Mouse (Mus musculus): ENCODE measurements around the gene Clcn6.

The Clcn6 gene

GRCm38 (mm10) chr4:148040029-148040830 is 1.6 kb upstream of the Clcn6 start:
- in situ Hi-C loops (cut with MboI, MseI) = no loop called here

GRCm38 (mm10) chr4:148039254-148040028 is 820 bp upstream of the Clcn6 start:
- in situ Hi-C loops (cut with MboI, MseI) = no loop called here

- in situ Hi-C loops (cut with MboI, MseI) = no loop called here
Observed at GRCm38 (mm10) chr4:148038079-148038599, 482 bp downstream of the Clcn6 start.

GRCm38 (mm10) chr4:148035440-148035839 is 3.2 kb downstream of the Clcn6 start:
- in situ Hi-C loops (cut with MboI, MseI) = no loop called here

- in situ Hi-C loops (cut with MboI, MseI) = no loop called here
Observed at GRCm38 (mm10) chr4:148033858-148034410, 4.7 kb downstream of the Clcn6 start.

GRCm38 (mm10) chr4:148030506-148030905 is 8.1 kb downstream of the Clcn6 start:
- in situ Hi-C loops (cut with MboI, MseI) = no loop called here

- in situ Hi-C loops (cut with MboI, MseI) = no loop called here
Observed at GRCm38 (mm10) chr4:148029297-148029696, 9.3 kb downstream of the Clcn6 start.

DNA sequence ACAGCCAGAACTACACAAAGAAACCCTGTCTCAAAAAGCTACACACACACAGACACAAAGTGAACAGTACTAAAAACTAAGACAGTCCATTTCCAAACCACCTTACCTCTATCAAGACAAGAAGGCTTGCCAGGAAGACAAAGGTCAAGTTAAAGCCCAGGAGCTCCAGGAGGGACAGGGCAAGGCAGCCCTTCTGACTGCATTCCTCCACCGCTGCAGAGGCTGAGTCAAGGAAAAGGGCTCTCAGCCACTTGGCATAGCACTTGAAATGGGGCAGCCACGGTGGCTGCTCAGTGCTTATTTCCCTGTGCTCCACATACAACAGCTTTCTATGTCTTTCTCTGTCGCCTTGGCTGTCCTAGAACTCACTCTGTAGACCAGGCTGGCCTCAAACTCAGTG is 14.6 kb downstream of the Clcn6 start:
- in situ Hi-C loops (cut with MboI, MseI) = no loop called here

DNA sequence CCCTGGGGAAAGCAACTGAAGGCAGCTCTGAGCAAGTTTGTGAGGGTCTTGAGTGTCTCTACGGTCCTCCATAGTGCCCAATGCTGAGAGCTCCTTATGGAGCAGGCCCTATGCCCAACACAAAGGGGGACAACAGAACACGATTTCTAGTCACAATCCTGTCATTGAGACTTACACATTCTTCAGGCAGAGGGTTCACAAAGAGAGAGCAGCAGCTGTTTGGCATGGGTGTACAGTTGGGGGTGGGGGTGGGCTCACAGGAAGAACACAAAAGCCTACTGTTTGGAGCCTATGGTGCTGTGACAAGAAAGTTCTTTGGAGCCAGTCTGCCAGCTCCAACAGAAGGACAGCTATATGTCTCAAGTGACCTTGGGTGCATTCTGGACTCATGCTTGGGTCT is 20.2 kb downstream of the Clcn6 start:
- in situ Hi-C loops (cut with MboI, MseI) = no loop called here

- in situ Hi-C loops (cut with MboI, MseI) = no loop called here
Observed at GRCm38 (mm10) chr4:148016981-148017380, 21.6 kb downstream of the Clcn6 start.

DNA sequence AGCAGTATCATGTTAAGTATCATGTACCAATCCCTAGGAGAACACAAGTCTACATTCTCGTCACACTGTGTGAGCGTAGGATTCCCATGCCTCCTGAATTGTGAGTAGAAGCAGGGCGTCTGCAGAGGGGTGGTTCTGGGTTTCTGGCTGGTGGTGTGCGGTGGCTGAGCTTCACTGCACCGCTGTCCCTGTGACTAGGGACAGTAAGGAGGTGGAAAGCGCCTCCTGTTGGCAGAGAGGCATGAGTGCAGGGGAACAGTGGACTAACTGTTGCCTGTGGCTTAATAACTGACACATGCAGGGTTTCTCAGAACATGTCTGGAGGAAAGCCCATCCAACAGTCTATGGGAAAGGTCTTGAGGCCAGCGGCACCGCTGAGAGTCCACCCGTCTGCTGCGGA is 23.2 kb downstream of the Clcn6 start:
- in situ Hi-C loops (cut with MboI, MseI) = no loop called here

DNA sequence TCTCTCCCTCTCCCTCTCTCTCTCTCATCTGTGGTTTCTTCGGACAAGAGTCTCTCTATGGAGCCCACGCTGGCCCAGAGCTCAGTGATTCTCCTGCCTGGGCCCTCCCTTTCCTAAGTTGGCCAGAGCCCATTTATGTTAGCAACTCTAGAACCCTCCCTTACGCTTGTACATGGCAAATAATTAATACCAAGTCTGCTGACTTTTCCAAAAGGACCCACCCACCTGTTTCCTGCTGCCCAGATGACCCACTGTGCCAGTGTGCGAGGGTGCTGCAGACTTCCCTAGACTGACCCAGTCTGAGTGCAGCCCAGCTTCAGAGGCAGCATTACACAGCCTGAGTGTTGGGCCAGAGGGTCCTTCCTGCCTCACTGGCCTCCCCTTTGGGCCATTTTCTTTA is 26.4 kb downstream of the Clcn6 start:
- in situ Hi-C loops (cut with MboI, MseI) = no loop called here

DNA sequence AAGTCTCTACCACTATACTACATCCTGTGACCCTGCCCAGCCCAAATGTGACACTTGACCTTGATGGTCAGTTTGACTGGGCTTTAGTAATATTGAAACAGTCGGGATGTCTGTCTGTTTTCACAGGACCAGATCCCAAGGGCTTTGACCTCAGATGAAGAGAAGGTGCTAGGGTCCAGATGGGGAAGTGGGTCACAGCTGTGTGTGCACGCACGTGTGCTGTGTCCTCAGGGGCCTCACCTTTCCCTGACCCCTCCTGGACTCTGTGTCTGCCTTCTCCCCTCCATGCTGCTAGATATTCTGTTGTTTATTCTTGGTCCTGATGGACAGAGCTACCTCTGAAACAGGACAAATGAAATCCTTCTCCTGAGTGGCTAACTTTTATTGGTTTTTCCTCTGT is 27.3 kb downstream of the Clcn6 start:
- in situ Hi-C loops (cut with MboI, MseI) = no loop called here

GRCm38 (mm10) chr4:148009641-148010040 is 29.0 kb downstream of the Clcn6 start:
- in situ Hi-C loops (cut with MboI, MseI) = loop anchor here (5.0 kb wide), 1 partner anchor 47 kb away; no protein-coding TSS in a partner anchor

DNA sequence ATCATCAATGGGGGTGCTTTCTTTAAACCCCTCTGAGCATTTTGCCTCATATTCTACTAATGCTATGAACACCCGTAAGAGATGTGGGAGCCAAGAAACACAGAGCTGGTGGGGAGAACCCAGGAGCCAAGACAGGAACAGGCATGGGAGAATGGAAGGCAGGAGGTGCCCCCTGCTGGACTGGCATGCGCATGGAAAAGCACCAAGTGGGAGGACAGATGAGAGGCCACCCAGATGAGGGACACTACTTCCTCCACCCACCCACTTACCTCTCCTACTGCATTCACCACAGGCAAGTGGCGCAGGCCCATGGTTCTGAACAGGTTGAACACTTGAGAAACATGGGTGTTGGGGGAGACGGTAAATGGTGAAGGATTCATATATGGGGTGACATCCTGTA is 30.2 kb downstream of the Clcn6 start:
- in situ Hi-C loops (cut with MboI, MseI) = loop anchor here (5.0 kb wide), 1 partner anchor 46 kb away; no protein-coding TSS in a partner anchor

DNA sequence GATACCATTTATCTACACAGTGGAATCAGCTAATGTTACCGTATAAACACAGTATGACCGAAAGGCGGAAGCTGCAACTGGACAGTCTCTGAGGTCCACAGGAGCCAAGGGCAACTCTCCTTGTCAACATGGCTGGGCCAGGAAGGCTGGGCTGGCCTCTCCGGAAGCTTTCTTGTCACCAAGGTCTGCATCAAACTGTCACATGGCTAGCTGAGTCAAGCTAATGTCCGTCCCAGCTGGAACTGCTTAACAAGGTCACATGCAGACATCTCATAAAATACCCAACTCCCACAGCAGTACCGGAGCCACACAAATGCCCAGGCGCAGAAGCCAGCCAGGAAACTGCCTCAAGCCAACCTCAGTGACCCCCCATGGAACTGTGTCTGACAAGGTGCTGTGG is 34.3 kb downstream of the Clcn6 start:
- in situ Hi-C loops (cut with MboI, MseI) = no loop called here

GRCm38 (mm10) chr4:148001866-148002265 is 36.8 kb downstream of the Clcn6 start:
- in situ Hi-C loops (cut with MboI, MseI) = no loop called here

DNA sequence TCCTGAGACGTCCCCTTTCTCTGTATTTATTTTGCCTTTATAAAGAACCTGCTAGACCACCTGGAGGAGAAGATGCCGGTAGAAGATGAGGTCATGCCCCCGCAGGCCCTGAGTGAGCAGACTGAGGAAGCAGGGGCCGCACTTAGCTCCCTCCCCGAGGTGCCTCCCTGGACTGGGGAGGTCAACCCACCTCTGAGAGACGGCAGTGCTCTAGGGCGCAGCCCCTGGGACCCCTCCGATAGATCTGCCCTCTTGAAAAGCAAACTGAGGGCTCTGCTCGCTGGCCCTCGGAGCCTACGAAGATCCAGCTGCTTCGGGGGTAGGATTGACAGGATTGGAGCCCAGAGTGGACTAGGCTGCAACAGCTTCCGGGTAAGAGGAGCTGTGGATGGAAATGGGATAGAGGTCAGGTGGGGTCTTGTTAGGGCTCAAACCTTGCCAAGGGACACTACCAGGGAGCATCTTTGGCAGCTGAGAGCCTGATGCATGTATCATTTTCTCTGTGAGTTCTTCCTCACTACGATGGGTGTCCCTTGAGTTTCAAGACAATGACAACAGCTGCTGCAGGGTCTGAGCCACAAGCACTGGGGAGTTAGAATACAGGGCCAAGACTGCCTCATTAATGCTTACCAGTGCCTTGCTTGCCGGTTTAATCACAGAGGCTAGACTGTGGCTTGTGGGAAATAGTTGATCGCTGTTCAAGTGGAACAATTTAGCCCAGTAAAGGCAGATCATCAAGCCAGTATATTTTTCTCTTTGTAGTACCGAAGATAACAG is 37.4 kb downstream of the Clcn6 start:
- in situ Hi-C loops (cut with MboI, MseI) = no loop called here

- in situ Hi-C loops (cut with MboI, MseI) = no loop called here
Observed at GRCm38 (mm10) chr4:148000202-148000772, 38.3 kb downstream of the Clcn6 start, which contains the start of gene Nppa. TSS of gene Nppa (plus strand) at chr4:148000722.

DNA sequence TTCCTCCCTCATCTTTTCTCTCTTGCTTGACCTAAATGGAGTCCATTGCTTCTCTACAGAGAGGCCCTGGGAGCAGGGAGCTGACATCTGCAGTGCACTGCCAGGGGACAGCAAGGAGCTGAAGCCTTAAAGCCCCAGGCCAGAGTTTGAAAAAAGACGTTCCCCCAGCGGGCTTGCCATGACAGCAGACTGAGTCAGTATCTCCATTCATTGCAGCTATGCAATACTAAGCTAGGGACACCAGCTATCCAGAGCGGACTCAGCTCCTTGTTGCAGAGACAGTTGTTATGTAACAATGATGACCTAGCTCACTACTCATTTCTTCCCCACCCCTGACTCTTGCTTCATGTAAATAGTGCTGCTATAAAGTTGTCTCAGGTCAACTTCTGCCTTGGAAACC is 43.3 kb downstream of the Clcn6 start:
- in situ Hi-C loops (cut with MboI, MseI) = no loop called here

- in situ Hi-C loops (cut with MboI, MseI) = no loop called here
Observed at GRCm38 (mm10) chr4:147993571-147994095, 45.0 kb downstream of the Clcn6 start.

Measured in T-helper 2 cell (primary cell).